Mouse (Mus musculus) heart, embryonic 11.5 days (tissue): Measurements from ENCODE around the gene Myocos. TPM values are rescaled to one million over a fixed set of nuclear protein-coding genes. Genes with fewer than 3 reads are reported as not detected.

Experiments used
- ATAC-seq: fragments of 200-750 bp; cut with Nextera tagmentation; replicated peaks from 2 replicates; pipeline ENCODE4 v1.8.0; 2017; ENCODE audit warnings: moderate library complexity; ENCODE audit not compliant: insufficient number of reproducible peaks, low FRiP score, low TSS enrichment
- H3K27ac ChIP-seq: fragments of 300-500 bp; sonication (generic); 2 replicates; pipeline ENCODE4 v1.5.1; 2014; ENCODE audit warnings: mild to moderate bottlenecking, low read depth, low read length
- H3K27me3 ChIP-seq: fragments of 300-500 bp; sonication (generic); 2 replicates; pipeline ENCODE4 v1.6.1; 2014; ENCODE audit warnings: mild to moderate bottlenecking, low read length, mixed read lengths; ENCODE audit not compliant: control insufficient read depth, insufficient read depth
- H3K36me3 ChIP-seq: fragments of 300-500 bp; sonication (generic); 2 replicates; pipeline ENCODE4 v1.6.1; 2014; ENCODE audit warnings: mild to moderate bottlenecking, low read length, moderate library complexity, mixed read lengths; ENCODE audit not compliant: control insufficient read depth, insufficient read depth
- H3K4me1 ChIP-seq: fragments of 300-500 bp; sonication (generic); 2 replicates; pipeline ENCODE4 v1.6.1; 2014; ENCODE audit warnings: low read length; ENCODE audit not compliant: control insufficient read depth, insufficient read depth
- H3K4me2 ChIP-seq: fragments of 300-500 bp; sonication (generic); 2 replicates; pipeline ENCODE4 v1.6.1; 2014; ENCODE audit warnings: mild to moderate bottlenecking, moderate library complexity
- H3K4me3 ChIP-seq: fragments of 300-500 bp; sonication (generic); 2 replicates; pipeline ENCODE4 v1.5.1; 2014; ENCODE audit warnings: low read depth, low read length
- H3K9ac ChIP-seq: fragments of 300-500 bp; sonication (generic); 2 replicates; pipeline ENCODE4 v1.6.1; 2014; ENCODE audit warnings: mild to moderate bottlenecking, low read depth, low read length, moderate library complexity
- H3K9me3 ChIP-seq: fragments of 300-500 bp; sonication (generic); replicated peaks from 2 replicates; pipeline ENCODE4 v1.6.1; 2016; ENCODE audit warnings: low read length; ENCODE audit not compliant: control insufficient read depth
- WGBS: fragments of 180-500 bp; shearing (Covaris S2); extraction: QIAGEN DNeasy Blood & Tissue Kit; methylation state at CpG from one replicate; pipeline ENCODE4 v1.1.7; 2014; ENCODE audit not compliant: insufficient replicate concordance; 5-methylcytosine and 5-hydroxymethylcytosine counted together
- microRNA-seq: library from miRNA; unstranded; fragments of <30 nt; microRNA quantifications from one replicate; pipeline ENCODE4, GENCODE M21; 2016; ENCODE audit warnings: borderline number of aligned reads
- polyA plus RNA-seq: library from polyadenylated mRNA; unstranded; fragments of >200 nt; fragmentation: Nextera tagmentation; extraction: Ambion mirVana; gene quantifications from 2 replicates; pipeline ENCODE4 v1.2.1, GENCODE M21; 2014

The Myocos gene
- polyA plus RNA-seq, 1 experiment from 2014 or later, result not detected

DNA sequence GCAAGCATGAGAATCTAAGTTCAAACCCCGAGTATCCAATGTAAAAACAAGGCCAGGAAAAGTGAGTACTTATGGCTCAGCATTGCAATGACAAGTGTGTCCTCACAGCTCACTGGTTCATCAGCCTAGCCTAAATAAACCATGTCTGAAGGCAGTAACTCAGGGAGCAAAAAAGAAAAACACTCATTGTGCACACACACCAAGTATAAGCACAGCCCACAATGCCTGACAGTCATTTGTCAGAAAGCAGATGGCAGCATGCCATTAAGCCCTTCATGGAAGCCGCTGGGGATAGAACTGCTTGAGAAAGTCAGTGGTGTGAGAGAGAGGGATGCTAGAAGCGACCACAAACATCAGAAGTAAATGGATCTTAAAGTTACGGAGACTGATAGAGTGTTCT is 56.7 kb downstream of the Myocos start:
- 73% methylated on average over 4 of the region's 4 CpGs for WGBS
- no peak overlapping the region for H3K4me2 ChIP-seq
- H3K9ac ChIP-seq, result no peak overlapping the region
- ATAC-seq, result no peak
- H3K9me3 ChIP-seq, result no peaks in the 10 kb centered on the region
- H3K36me3 ChIP-seq, result peaks cover 5% of the 10 kb centered on the region; the same call in 1 of the 2 replicates
- H3K4me1 ChIP-seq, result no peaks in the 10 kb centered on the region
- no peaks in the 10 kb centered on the region for H3K27me3 ChIP-seq
- H3K4me3 ChIP-seq, result no peak overlapping the region
- H3K27ac ChIP-seq, result no peak overlapping the region

DNA sequence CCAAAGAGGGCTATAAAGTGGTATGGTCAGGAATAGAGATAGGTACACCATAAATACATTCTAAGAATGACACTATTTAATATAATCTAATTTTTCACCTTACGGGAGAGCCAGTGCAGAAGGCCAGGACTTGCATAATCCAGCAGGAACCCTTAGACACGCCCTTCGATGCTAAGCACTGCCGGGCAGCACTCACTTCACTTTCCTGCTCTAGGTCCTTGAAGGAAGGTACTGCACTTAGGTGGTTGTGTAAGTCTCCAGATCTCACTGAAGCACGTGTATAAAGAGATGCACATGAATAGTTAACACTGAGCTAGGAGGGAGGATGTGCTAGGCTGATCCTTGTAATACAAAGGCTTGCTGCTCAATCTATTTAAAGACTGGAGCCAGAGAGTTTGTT is 58.4 kb downstream of the Myocos start:
- no peaks in the 10 kb centered on the region for H3K9me3 ChIP-seq
- H3K36me3 ChIP-seq, result peaks cover 5% of the 10 kb centered on the region; the same call in 1 of the 2 replicates
- H3K4me1 ChIP-seq, result no peaks in the 10 kb centered on the region
- WGBS, result 90% methylated on average over 5 of the region's 5 CpGs
- no peak for ATAC-seq
- no peak overlapping the region for H3K27ac ChIP-seq
- no peak overlapping the region for H3K9ac ChIP-seq
- no peak overlapping the region for H3K4me2 ChIP-seq
- no peaks in the 10 kb centered on the region for H3K27me3 ChIP-seq
- H3K4me3 ChIP-seq, result no peak overlapping the region

DNA sequence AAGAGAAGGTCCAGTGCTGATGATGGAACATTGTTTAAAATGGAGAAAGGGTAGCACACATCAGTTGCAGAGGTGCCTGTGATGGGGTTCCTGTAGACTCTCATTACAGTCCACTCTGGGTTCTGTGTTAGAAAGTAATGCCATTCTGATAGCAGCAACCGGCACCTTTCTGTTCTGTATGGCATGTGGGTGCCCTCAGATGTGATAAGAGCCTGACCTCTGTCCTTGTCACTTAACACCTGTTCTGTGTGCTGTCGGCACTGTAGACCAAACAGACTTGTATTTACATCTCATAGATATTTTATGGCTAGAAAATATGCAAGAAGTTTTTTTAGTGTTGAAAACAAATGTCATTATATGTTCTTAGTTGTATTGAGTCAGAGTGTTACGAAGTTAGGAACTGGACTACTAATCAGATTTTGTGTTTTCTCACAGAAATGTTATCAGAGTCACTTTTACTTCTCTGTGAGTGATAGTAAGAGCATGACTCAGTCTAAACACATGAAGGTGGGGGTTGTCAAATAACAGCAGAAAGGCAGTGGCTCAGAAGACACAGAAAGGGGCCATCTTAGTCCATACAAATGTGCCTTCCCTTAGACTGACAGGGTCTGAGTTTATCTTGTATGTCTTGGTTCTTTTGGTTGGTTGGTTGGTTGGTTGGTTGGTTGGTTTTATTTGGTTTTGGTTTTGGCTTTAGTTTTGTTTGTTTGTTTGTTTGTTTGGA is 60.5 kb downstream of the Myocos start:
- 40% methylated on average over 3 of the region's 3 CpGs for WGBS
- ATAC-seq, result no peak

More for the DNA sequence above, 60.5 kb downstream of the Myocos start:
- H3K4me3 ChIP-seq, result no peak overlapping the region
- no peak overlapping the region for H3K9ac ChIP-seq
- H3K4me1 ChIP-seq, result no peaks in the 10 kb centered on the region
- H3K4me2 ChIP-seq, result no peak overlapping the region
- no peaks in the 10 kb centered on the region for H3K9me3 ChIP-seq
- no peaks in the 10 kb centered on the region for H3K27me3 ChIP-seq
- H3K27ac ChIP-seq, result no peak overlapping the region
- H3K36me3 ChIP-seq, result peaks cover 5% of the 10 kb centered on the region; the same call in 1 of the 2 replicates

Small RNA genes lying within 50 kb of the gene (microRNA-seq; reads per million reads assigned to microRNA genes)
- not detected for gene Gm27616

Other genes with a start within 250 kb of the Myocos start
- gene Dnm3, start 180.2 kb downstream of the Myocos start, polyA plus RNA-seq, result 1.5 and 2.3 TPM in 2 replicates
- gene Mettl13, start 109.7 kb downstream of the Myocos start, polyA plus RNA-seq, result 8.1 and 8.8 TPM in 2 replicates
- gene Vamp4, start 87.7 kb downstream of the Myocos start, polyA plus RNA-seq, result 37.7 and 39.9 TPM in 2 replicates
- gene Myoc, start 19.1 kb downstream of the Myocos start, polyA plus RNA-seq, result not detected in 2 replicates
- 84.2 and 109 TPM in 2 replicates for gene Prrc2c, start 82.3 kb upstream of the Myocos start, polyA plus RNA-seq
- gene Fmo4, start 155.8 kb upstream of the Myocos start, polyA plus RNA-seq, result not detected in 2 replicates
- gene Fmo1, start 208.4 kb upstream of the Myocos start, polyA plus RNA-seq, result 1.8 TPM in 2 replicates
- gene Fmo2, start 240.5 kb upstream of the Myocos start, polyA plus RNA-seq, result 0.39 and 0.97 TPM in 2 replicates